Comparison of ENCODE assay signal across 22 mouse cellular contexts in the genomic region with DNA sequence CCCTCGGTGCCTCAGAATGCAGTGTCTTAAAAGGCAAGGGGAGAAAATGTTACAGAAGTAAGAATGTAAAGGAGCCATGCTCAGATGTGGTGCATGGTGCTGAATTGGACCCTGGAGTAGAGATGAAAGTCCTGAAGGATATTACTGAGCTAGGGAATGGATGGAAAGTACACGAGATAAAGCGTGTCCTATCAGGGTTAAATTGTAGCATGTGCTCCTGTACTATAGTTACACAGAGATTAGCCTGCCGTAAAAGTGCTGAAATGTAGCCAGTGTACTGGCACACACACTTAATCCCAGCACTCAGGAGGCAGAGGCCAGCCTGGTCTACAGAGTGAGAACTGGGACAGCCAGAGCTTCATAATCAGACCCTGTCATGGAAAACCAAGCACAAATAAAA.
DNase-seq lines count a peak whose midpoint lies in the region; ATAC-seq and TF ChIP-seq lines count a peak whose summit lies in the region.
"Had no signal": no experiment of that assay in that cellular context is flagged by ENCODE, and none has a peak within 500 bp of the region (broad histone marks: within the 10 kb centered on the region; RNA-seq: fewer than 3 reads in every experiment).

No protein-coding gene starts in this region.

- peak; percentile 83 for ATAC-seq in intestine, embryonic 15.5 days
- peak; percentile 98 for ATAC-seq in intestine, embryonic 16.5 days
- ATAC-seq in intestine, postnatal 0 days: peak; percentile 90
- no peak for ATAC-seq in liver, embryonic 12.5 days
- ATAC-seq: activated CD4-positive, CD25-positive, alpha-beta regulatory T cell, adult 4 months; CD4-positive, CD25-positive, alpha-beta regulatory T cell, adult 4 months; Patski had no signal

- no peak overlapping the region for H3K4me2 ChIP-seq in intestine, embryonic 15.5 days (replicated peaks)
- no peak overlapping the region for H3K4me2 ChIP-seq in intestine, embryonic 16.5 days (ENCODE audit: low read depth, low read length)
- H3K4me2 ChIP-seq in intestine, postnatal 0 days (replicated peaks; ENCODE audit: low read depth): no peak overlapping the region
- H3K4me2 ChIP-seq in liver, embryonic 12.5 days: no peak overlapping the region

- no peaks in the 10 kb centered on the region for H3K4me1 ChIP-seq in intestine, embryonic 15.5 days (replicated peaks)
- H3K4me1 ChIP-seq in intestine, embryonic 16.5 days (ENCODE audit: control insufficient read depth, insufficient read depth, low read length): no peaks in the 10 kb centered on the region
- no peaks in the 10 kb centered on the region for H3K4me1 ChIP-seq in intestine, postnatal 0 days (replicated peaks; ENCODE audit: control insufficient read depth, insufficient read depth, low read length)
- peaks cover 2% of the 10 kb centered on the region; the same call in 1 of the 2 replicates for H3K4me1 ChIP-seq in small intestine, adult 2 months (ENCODE audit: control insufficient read depth, insufficient read depth, insufficient read length, low read length)
- H3K4me1 ChIP-seq in liver, embryonic 12.5 days: no peaks in the 10 kb centered on the region

- H3K27me3 ChIP-seq in intestine, embryonic 15.5 days (replicated peaks): no peaks in the 10 kb centered on the region
- H3K27me3 ChIP-seq in intestine, embryonic 16.5 days (replicated peaks; ENCODE audit: control insufficient read depth, insufficient read depth, low read length): no peaks in the 10 kb centered on the region
- no peaks in the 10 kb centered on the region for H3K27me3 ChIP-seq in intestine, postnatal 0 days (replicated peaks; ENCODE audit: control insufficient read depth, insufficient read depth, low read length)
- H3K27me3 ChIP-seq in small intestine, adult 2 months (ENCODE audit: control insufficient read depth, insufficient read depth, low read length): no peaks in the 10 kb centered on the region
- no peaks in the 10 kb centered on the region for H3K27me3 ChIP-seq in liver, embryonic 12.5 days (replicated peaks)
- H3K27me3 ChIP-seq: CH12.LX, Patski had no signal

- WGBS in intestine, embryonic 15.5 days: 80% methylated on average over 4 of the region's 4 CpGs
- WGBS in intestine, embryonic 16.5 days: 69% methylated on average over 4 of the region's 4 CpGs
- WGBS in intestine, postnatal 0 days: 57% methylated on average over 4 of the region's 4 CpGs
- WGBS in small intestine, adult 2 months: 52% methylated on average over 4 of the region's 4 CpGs
- 82% methylated on average over 4 of the region's 4 CpGs for WGBS in liver, embryonic 12.5 days (ENCODE audit: insufficient replicate concordance)

- no peak overlapping the region for H3K9ac ChIP-seq in intestine, embryonic 15.5 days
- no peak overlapping the region for H3K9ac ChIP-seq in intestine, embryonic 16.5 days (ENCODE audit: low read depth, low read length)
- no peak overlapping the region for H3K9ac ChIP-seq in intestine, postnatal 0 days (ENCODE audit: low read depth, low read length)
- no peak overlapping the region for H3K9ac ChIP-seq in liver, embryonic 12.5 days

- no peak for DNase-seq in spleen, postnatal 4 days (ENCODE audit: low spot score in 2 of 2)
- no peak for DNase-seq in adrenal gland, adult 2 months
- DNase-seq in kidney, adult 18-20 months: no peak
- DNase-seq: adrenal gland, adult 8-10 months; adrenal gland, postnatal 10 days; adrenal gland, postnatal 14 days; adrenal gland, postnatal 25 days; adrenal gland, postnatal 36 days; B cell, adult 2 months; cerebellum, adult 11 months; cerebellum, adult 11-12 months; cerebellum, adult 18-20 months had no signal

- TF ChIP-seq POLR2A in small intestine, adult 2 months (IDR thresholded peaks at IDR 0.05; ENCODE audit: low read depth, low read length): no peak

- TF ChIP-seq CTCF in intestine, postnatal 0 days (IDR thresholded peaks at IDR 0.05; ENCODE audit: low read depth): no peak
- no peak for TF ChIP-seq CTCF in small intestine, adult 2 months (IDR thresholded peaks at IDR 0.05; ENCODE audit: extremely low read depth, insufficient read length, insufficient replicate concordance, low read depth, low read length)

- no peak overlapping the region for H3K4me3 ChIP-seq in intestine, embryonic 15.5 days (replicated peaks)
- no peak overlapping the region for H3K4me3 ChIP-seq in intestine, embryonic 16.5 days (ENCODE audit: low read length)
- H3K4me3 ChIP-seq in intestine, postnatal 0 days (ENCODE audit: low read depth, low read length): no peak overlapping the region
- no peak overlapping the region for H3K4me3 ChIP-seq in small intestine, adult 2 months (ENCODE audit: low read depth, low read length)
- no peak overlapping the region for H3K4me3 ChIP-seq in liver, embryonic 12.5 days

- H3K36me3 ChIP-seq in intestine, embryonic 15.5 days: 0 out of 2 replicates have a peak, but pooled peaks cover 5% of the 10 kb centered on the region
- H3K36me3 ChIP-seq in intestine, embryonic 16.5 days (ENCODE audit: control insufficient read depth, insufficient read depth, low read length): no peaks in the 10 kb centered on the region
- H3K36me3 ChIP-seq in intestine, postnatal 0 days (ENCODE audit: control insufficient read depth, insufficient read depth): peaks cover 31% of the 10 kb centered on the region
- H3K36me3 ChIP-seq in small intestine, adult 2 months (ENCODE audit: control insufficient read depth, insufficient read depth, low read length): peaks cover 18% of the 10 kb centered on the region
- H3K36me3 ChIP-seq in liver, embryonic 12.5 days: peaks cover 28% of the 10 kb centered on the region

- H3K9me3 ChIP-seq in intestine, embryonic 15.5 days: no peaks in the 10 kb centered on the region
- H3K9me3 ChIP-seq in intestine, embryonic 16.5 days (ENCODE audit: control insufficient read depth, low read length): no peaks in the 10 kb centered on the region
- no peaks in the 10 kb centered on the region for H3K9me3 ChIP-seq in intestine, postnatal 0 days (ENCODE audit: control insufficient read depth)
- no peaks in the 10 kb centered on the region for H3K9me3 ChIP-seq in liver, embryonic 12.5 days (replicated peaks)
- H3K9me3 ChIP-seq: G1E had no signal

- no peak overlapping the region for H3K27ac ChIP-seq in intestine, embryonic 15.5 days
- no peak overlapping the region for H3K27ac ChIP-seq in intestine, embryonic 16.5 days (ENCODE audit: low read length)
- H3K27ac ChIP-seq in intestine, postnatal 0 days (ENCODE audit: low read depth, low read length): no peak overlapping the region
- H3K27ac ChIP-seq in small intestine, adult 2 months (ENCODE audit: insufficient read depth, low read depth, low read length): peak overlapping the region; percentile 71; the same call in 1 of the 2 replicates
- H3K27ac ChIP-seq in liver, embryonic 12.5 days: no peak overlapping the region
